Mouse (Mus musculus) liver, embryonic 14.5 days (tissue): ENCODE results near the gene Mlh3. TPM values are rescaled to one million over a fixed set of nuclear protein-coding genes. Genes with fewer than 3 reads are reported as not detected.

Experiments used
- ATAC-seq: fragments of 200-750 bp; cut with Nextera tagmentation; 2 replicates; pipeline ENCODE4 v1.8.0; 2017; ENCODE audit warnings: moderate number of reproducible peaks, mild to moderate bottlenecking, moderate library complexity; ENCODE audit not compliant: insufficient read depth
- DNase-seq, 3 experiments: peaks; one replicate each; pipeline ENCODE4 v3.0.0-alpha.2; 2012 to 2013; ENCODE audit warnings: low read depth in 3 of 3, low spot score in 3 of 3
- H3K27ac ChIP-seq: fragments of 300-500 bp; sonication (generic); 2 replicates; pipeline ENCODE4 v1.5.1; 2014; ENCODE audit warnings: moderate library complexity, mild to moderate bottlenecking, control low read depth, inconsistent platforms
- H3K27me3 ChIP-seq: fragments of 300-500 bp; sonication (generic); 2 replicates; pipeline ENCODE4 v1.6.1; 2014; ENCODE audit warnings: mild to moderate bottlenecking, low read length, moderate library complexity; ENCODE audit not compliant: control insufficient read depth, insufficient read depth
- H3K36me3 ChIP-seq: fragments of 300-500 bp; sonication (generic); replicated peaks from 2 replicates; pipeline ENCODE4 v1.6.1; 2014; ENCODE audit warnings: low read depth; ENCODE audit not compliant: control insufficient read depth, insufficient read depth
- H3K4me1 ChIP-seq, 2 experiments: fragments of 200-500 bp in 1 of 2; fragments of 300-500 bp in 1 of 2; sonication (generic) in 1 of 2; replicated peaks; 2 replicates each; pipeline ENCODE4 v1.6.1; 2012 to 2014; ENCODE audit warnings: antibody characterized with exemption in 1 of 2, inconsistent platforms in 1 of 2, low read length in 1 of 2; ENCODE audit not compliant: control insufficient read depth in 2 of 2, insufficient read depth in 2 of 2
- H3K4me2 ChIP-seq: fragments of 300-500 bp; sonication (generic); 2 replicates; pipeline ENCODE4 v1.6.1; 2014; ENCODE audit warnings: low read depth, mild to moderate bottlenecking, control low read depth, moderate library complexity
- H3K4me3 ChIP-seq, 2 experiments: fragments of 200-500 bp in 1 of 2; fragments of 300-500 bp in 1 of 2; sonication (generic) in 1 of 2; 2 replicates each; pipeline ENCODE4 v1.5.1; 2012 to 2014; ENCODE audit warnings: low read depth in 2 of 2, low read length in 2 of 2, mild to moderate bottlenecking in 2 of 2, control low read depth in 1 of 2, inconsistent platforms in 1 of 2, moderate library complexity in 1 of 2; ENCODE audit not compliant: insufficient read depth in 1 of 2
- H3K9ac ChIP-seq: fragments of 300-500 bp; sonication (generic); replicated peaks from 2 replicates; pipeline ENCODE4 v1.6.1; 2014; ENCODE audit warnings: mild to moderate bottlenecking, control low read depth, moderate library complexity
- H3K9me3 ChIP-seq: fragments of 300-500 bp; sonication (generic); 2 replicates; pipeline ENCODE4 v1.6.1; 2016; ENCODE audit warnings: low read length, mixed read lengths; ENCODE audit not compliant: control insufficient read depth
- CTCF ChIP-seq: IDR thresholded peaks from 2 replicates; pipeline ENCODE4 v1.5.1; 2016; ENCODE audit warnings: antibody characterized with exemption, low read depth, control low read depth
- EP300 ChIP-seq: IDR thresholded peaks from 2 replicates; pipeline ENCODE4 v1.6.1; 2016; ENCODE audit warnings: antibody characterized with exemption, low read depth
- WGBS: fragments of 180-500 bp; shearing (Covaris S2); extraction: QIAGEN DNeasy Blood & Tissue Kit; methylation state at CpG from one replicate; pipeline ENCODE4 v1.1.7; 2014; ENCODE audit not compliant: insufficient replicate concordance; 5-methylcytosine and 5-hydroxymethylcytosine counted together
- polyA plus RNA-seq, 2 experiments: library from polyadenylated mRNA; depleted of rRNA in 1 of 2; stranded (reverse) in 1 of 2; unstranded in 1 of 2; fragments of >200 nt; fragmentation: Nextera tagmentation in 1 of 2; extraction: Ambion mirVana in 1 of 2; gene quantifications; 2 replicates each; pipeline versions ENCODE4 v1.2.1 to v1.2.3; 2012 to 2014

Mlh3 gene
- polyA plus RNA-seq, 2 experiments, result 2.0 to 2.3 TPM

GRCm38 (mm10) chr12:85219236-85219904 lies 51.0 kb downstream of the Mlh3 start, which contains the start of gene Eif2b2:
TSS of gene Eif2b2 (plus strand) at chr12:85219481.
- peak within 1 kb of the TSS; percentile 68 for H3K4me2 ChIP-seq
- peak within 1 kb of the TSS; percentile 82 to 87 for H3K4me3 ChIP-seq
- TF ChIP-seq CTCF, result no peak
- TF ChIP-seq EP300, result no peak
- H3K36me3 ChIP-seq, result peaks cover 12% of the 10 kb centered on the region
- WGBS, result under 1% methylated on average over 54 of the region's 54 CpGs
- H3K4me1 ChIP-seq, result peaks cover 4 to 13% of the 10 kb centered on the region in 2 experiments
- no peaks in the 10 kb centered on the region for H3K9me3 ChIP-seq
- DNase-seq (peak; percentile 95 to 96 (median 96)), ATAC-seq (peak; percentile 100)
- H3K27ac ChIP-seq, result peak within 1 kb of the TSS; percentile 13
- H3K27me3 ChIP-seq, result no peaks in the 10 kb centered on the region
- peak within 1 kb of the TSS; percentile 75 for H3K9ac ChIP-seq

DNA sequence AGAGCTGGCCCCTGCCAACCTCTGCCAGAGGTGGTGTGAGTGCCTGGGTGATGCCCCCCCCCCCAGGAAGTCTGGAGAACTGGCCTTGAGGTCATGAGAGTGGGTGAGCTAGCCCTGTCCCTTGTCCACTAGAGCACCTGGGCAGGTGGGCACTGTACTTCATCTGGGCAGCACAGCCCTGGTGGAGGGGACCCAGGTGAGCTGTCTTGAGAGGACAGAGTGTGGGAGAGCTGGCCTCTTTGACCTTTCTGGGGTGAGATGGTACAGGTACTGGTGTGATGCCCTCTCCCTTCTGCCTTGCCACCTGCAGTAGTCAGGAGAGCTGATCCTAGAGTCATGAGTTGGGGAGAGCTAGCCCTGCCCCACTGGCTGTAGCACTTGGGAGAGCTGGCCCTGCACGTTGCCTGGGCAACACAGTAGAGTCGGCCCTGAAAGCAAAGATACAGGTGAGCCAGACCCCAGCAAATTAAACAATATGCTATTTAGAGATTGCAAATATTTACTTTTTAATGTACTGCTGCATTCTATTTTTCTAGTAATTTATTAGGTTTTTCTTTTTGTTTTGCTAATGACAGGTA lies 52.6 kb downstream of the Mlh3 start:
- no peak for ATAC-seq
- Histone ChIP-seq H3K36me3 (peaks cover 5% of the 10 kb centered on the region; the same call in 1 of the 2 replicates), H3K4me3 (no peak overlapping the region), H3K4me1 (peaks cover 4 to 13% of the 10 kb centered on the region in 2 experiments), H3K9ac (no peak overlapping the region), H3K9me3 (no peaks in the 10 kb centered on the region), H3K27me3 (no peaks in the 10 kb centered on the region), H3K27ac (no peak overlapping the region), H3K4me2 (no peak overlapping the region)
- no peak for TF ChIP-seq EP300
- DNase-seq, result no peak
- 66% methylated on average over 2 of the region's 2 CpGs for WGBS

DNA sequence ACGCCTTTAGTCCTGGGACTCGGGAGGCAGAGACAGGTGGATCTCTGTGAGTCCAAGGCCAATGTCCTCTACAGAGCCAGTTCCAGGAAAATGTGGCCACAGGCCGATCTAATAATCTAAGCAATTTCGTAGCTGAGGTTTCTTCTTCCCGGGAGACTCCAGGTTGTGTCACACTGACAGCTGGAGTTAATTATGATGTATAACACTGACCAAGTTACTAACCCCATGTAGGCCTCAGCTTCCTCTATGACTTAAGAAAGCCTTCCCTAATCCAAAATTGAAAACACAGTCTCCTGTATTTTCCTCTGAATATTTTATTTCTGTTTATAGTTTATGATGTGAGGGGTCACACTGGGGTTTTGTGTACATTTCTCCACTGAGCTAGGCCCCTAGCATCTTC lies 55.4 kb downstream of the Mlh3 start:
- DNase-seq (no peak), ATAC-seq (no peak)
- WGBS, result 69% methylated on average over 5 of the region's 5 CpGs
- no peak overlapping the region for H3K4me3 ChIP-seq
- no peak overlapping the region for H3K27ac ChIP-seq
- no peaks in the 10 kb centered on the region for H3K27me3 ChIP-seq
- H3K9ac ChIP-seq, result no peak overlapping the region
- peaks cover 0 to 4% of the 10 kb centered on the region in 2 experiments; a peak in 2 of 4 replicates for H3K4me1 ChIP-seq
- H3K9me3 ChIP-seq, result no peaks in the 10 kb centered on the region
- no peaks in the 10 kb centered on the region for H3K36me3 ChIP-seq
- TF ChIP-seq EP300 (no peak), CTCF (no peak)
- H3K4me2 ChIP-seq, result no peak overlapping the region

DNA sequence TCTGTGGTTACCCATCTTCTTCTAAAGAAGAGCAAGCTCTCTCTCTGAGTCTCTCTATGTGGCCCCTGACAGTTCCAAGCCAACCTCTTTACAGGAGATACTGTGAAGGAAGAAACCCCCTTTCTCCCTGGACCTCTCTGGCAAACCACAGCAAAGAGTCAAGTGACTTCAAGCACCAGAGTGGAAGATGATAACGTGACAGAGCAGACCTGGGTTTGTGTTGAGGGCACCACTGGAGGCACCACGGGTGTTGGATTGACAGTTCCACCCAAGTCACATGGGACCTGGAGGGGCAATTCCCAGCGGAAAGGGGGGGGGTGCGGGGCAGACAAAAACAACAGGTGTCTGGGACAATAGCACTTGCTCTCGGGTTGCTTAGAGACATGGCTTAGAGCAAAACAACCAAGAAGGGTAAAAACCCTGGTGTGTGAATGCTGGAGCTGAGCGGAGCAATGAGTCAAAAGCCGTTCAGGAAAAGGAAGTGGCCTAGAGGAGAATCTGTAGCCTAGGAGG lies 61.7 kb downstream of the Mlh3 start:
- H3K4me3 ChIP-seq, result no peak overlapping the region
- TF ChIP-seq EP300 (no peak), CTCF (no peak)
- no peaks in the 10 kb centered on the region for H3K36me3 ChIP-seq
- ATAC-seq (no peak), DNase-seq (no peak)
- H3K4me2 ChIP-seq, result no peak overlapping the region
- no peaks in the 10 kb centered on the region for H3K27me3 ChIP-seq
- no peaks in the 10 kb centered on the region; a peak in 1 of 4 replicates for H3K4me1 ChIP-seq
- H3K9ac ChIP-seq, result no peak overlapping the region
- no peaks in the 10 kb centered on the region for H3K9me3 ChIP-seq
- 22% methylated on average over 7 of the region's 7 CpGs for WGBS
- no peak overlapping the region for H3K27ac ChIP-seq

- Histone ChIP-seq H3K27ac (no peak overlapping the region), H3K9me3 (no peaks in the 10 kb centered on the region), H3K27me3 (no peaks in the 10 kb centered on the region), H3K36me3 (no peaks in the 10 kb centered on the region), H3K9ac (no peak overlapping the region), H3K4me1 (no peaks in the 10 kb centered on the region; a peak in 1 of 4 replicates), H3K4me3 (no peak overlapping the region), H3K4me2 (no peak overlapping the region)
- ATAC-seq (no peak), DNase-seq (no peak)
- no peak for TF ChIP-seq EP300
- no peak for TF ChIP-seq CTCF
- 79% methylated on average over 10 of the region's 10 CpGs for WGBS
Measured at GRCm38 (mm10) chr12:85205425-85205824, 65.0 kb downstream of the Mlh3 start.
